ENCODE assay signal across 8 mouse cellular contexts in the genomic region with DNA sequence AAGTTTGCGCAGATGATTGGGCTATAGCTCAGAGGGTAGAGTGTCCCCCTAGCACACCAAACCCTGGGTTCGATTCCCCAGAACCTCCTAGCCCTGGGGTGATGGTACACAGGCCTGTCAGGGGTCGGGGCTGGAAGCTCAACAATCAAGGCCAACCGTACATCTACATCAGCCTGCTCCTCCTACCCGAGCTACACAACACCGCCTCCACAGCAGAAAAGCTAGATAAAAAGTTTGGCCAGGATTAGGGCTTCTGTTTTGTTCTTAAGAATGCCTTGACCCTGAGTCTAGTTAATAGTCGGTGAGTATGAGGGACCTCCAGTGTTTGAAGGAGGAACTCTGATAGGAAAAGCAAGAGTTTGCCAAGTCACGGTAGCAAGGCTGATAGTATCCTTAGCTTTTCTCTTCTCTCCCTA. TPM values are rescaled to one million over a fixed set of nuclear protein-coding genes. Genes with fewer than 3 reads are reported as not detected.
DNase-seq lines count a peak whose midpoint lies in the region; ATAC-seq and TF ChIP-seq lines count a peak whose summit lies in the region.

No protein-coding gene starts in this region.

- peak overlapping the region; percentile 95 for H3K9ac ChIP-seq in liver, adult 2 months (ENCODE audit: low read depth, low read length)
- H3K9ac ChIP-seq in hindbrain, embryonic 14.5 days, result peak overlapping the region; percentile 80
- H3K9ac ChIP-seq in midbrain, postnatal 0 days (replicated peaks; ENCODE audit: low read length, poor library complexity, severe bottlenecking), result peak overlapping the region; percentile 92

- no peaks in the 10 kb centered on the region for H3K9me3 ChIP-seq in hindbrain, embryonic 14.5 days (ENCODE audit: control insufficient read depth, low read length)
- H3K9me3 ChIP-seq in midbrain, postnatal 0 days (ENCODE audit: low read length), result no peaks in the 10 kb centered on the region

- H3K4me2 ChIP-seq in hindbrain, embryonic 14.5 days (replicated peaks), result peak overlapping the region; percentile 80
- peak overlapping the region; percentile 85 for H3K4me2 ChIP-seq in midbrain, postnatal 0 days (ENCODE audit: low read depth, low read length, poor library complexity, severe bottlenecking)

- H3K27ac ChIP-seq in liver, adult 2 months (replicated peaks; ENCODE audit: insufficient read depth, low read depth, low read length), result no peak overlapping the region
- peak overlapping the region; percentile 96 for H3K27ac ChIP-seq in hindbrain, embryonic 14.5 days
- peak overlapping the region; percentile 99 for H3K27ac ChIP-seq in midbrain, postnatal 0 days (ENCODE audit: low read depth, low read length)

- WGBS in liver, adult 2 months, result 12% methylated on average over 8 of the region's 8 CpGs
- 32% methylated on average over 8 of the region's 8 CpGs for WGBS in hindbrain, embryonic 14.5 days
- 28% methylated on average over 8 of the region's 8 CpGs for WGBS in midbrain, postnatal 0 days

- no peak for TF ChIP-seq POLR2A in liver, adult 2 months (IDR thresholded peaks at IDR 0.05; ENCODE audit: extremely low read depth, insufficient read depth, low read length)

- no peak for DNase-seq in liver, adult 2 months (ENCODE audit: extremely low read depth, low read depth, low spot score)
- no peak for DNase-seq in liver
- DNase-seq in c-Kit-negative CD71-positive TER-119-positive erythroid progenitor cells, embryonic 14.5 days (ENCODE audit: low read depth, low spot score), result peak; percentile 16
- DNase-seq in hindbrain, embryonic 14.5 days (ENCODE audit: low spot score), result no peak
- no peak for DNase-seq in midbrain, postnatal 0 days (ENCODE audit: low spot score)
- DNase-seq in spleen, postnatal 10 days (ENCODE audit: low spot score in 2 of 2), result no peak
- DNase-seq in gastrocnemius, postnatal 25 days, result no peak
- DNase-seq in left cerebral cortex, adult 8-10 months (ENCODE audit: low spot score in 2 of 2), result no peak

- no peak for TF ChIP-seq CTCF in liver, adult 2 months (IDR thresholded peaks at IDR 0.05; ENCODE audit: low read depth, low read length)
- TF ChIP-seq CTCF in midbrain, postnatal 0 days (IDR thresholded peaks at IDR 0.05), result no peak

- peaks cover 7% of the 10 kb centered on the region for H3K36me3 ChIP-seq in liver, adult 2 months (ENCODE audit: control insufficient read depth, insufficient read depth, low read length)
- peaks cover 34% of the 10 kb centered on the region for H3K36me3 ChIP-seq in hindbrain, embryonic 14.5 days (replicated peaks; ENCODE audit: control insufficient read depth, insufficient read depth)
- H3K36me3 ChIP-seq in midbrain, postnatal 0 days (ENCODE audit: insufficient read depth, low read length), result peaks cover 19% of the 10 kb centered on the region

- no peaks in the 10 kb centered on the region for H3K27me3 ChIP-seq in liver, adult 2 months (ENCODE audit: control insufficient read depth, insufficient read depth, low read length)
- no peaks in the 10 kb centered on the region for H3K27me3 ChIP-seq in hindbrain, embryonic 14.5 days (ENCODE audit: control insufficient read depth, insufficient read depth, low read length)
- no peaks in the 10 kb centered on the region for H3K27me3 ChIP-seq in midbrain, postnatal 0 days (ENCODE audit: insufficient read depth, low read length)

- ATAC-seq in hindbrain, embryonic 14.5 days (ENCODE audit: low FRiP score), result 0 out of 2 replicates have a peak, but pooled peaks have one; percentile 6
- ATAC-seq in midbrain, postnatal 0 days (ENCODE audit: low FRiP score), result no peak

- peak overlapping the region; percentile 86 for H3K4me3 ChIP-seq in liver, adult 2 months (ENCODE audit: insufficient read depth, low read depth, low read length)
- peak overlapping the region; percentile 60 for H3K4me3 ChIP-seq in hindbrain, embryonic 14.5 days (replicated peaks; ENCODE audit: low read length)
- H3K4me3 ChIP-seq in midbrain, postnatal 0 days (ENCODE audit: low read depth, low read length), result peak overlapping the region; percentile 80

- H3K79me2 ChIP-seq in liver, adult 2 months (ENCODE audit: control insufficient read depth, insufficient read depth, low read length), result peaks cover 13% of the 10 kb centered on the region; the same call in 1 of the 2 replicates

- peaks cover 5% of the 10 kb centered on the region; the same call in 1 of the 2 replicates for H3K4me1 ChIP-seq in liver, adult 2 months (ENCODE audit: control insufficient read depth, insufficient read depth, low read length)
- H3K4me1 ChIP-seq in hindbrain, embryonic 14.5 days (replicated peaks; ENCODE audit: control insufficient read depth, insufficient read depth, low read length), result peaks cover 11% of the 10 kb centered on the region
- peaks cover 9% of the 10 kb centered on the region; the same call in 1 of the 2 replicates for H3K4me1 ChIP-seq in midbrain, postnatal 0 days (ENCODE audit: insufficient read depth, low read length)

RNA-seq across cellular contexts. Expression of gene Trrap, which starts 1.5 kb away (rescaled TPM):
- 19.8 and 28.7 TPM in 2 replicates for total RNA-seq in liver, adult 2 months (2014; rRNA removed)
- 24.2 and 33.9 TPM in 2 replicates for polyA plus RNA-seq in liver, adult 2 months (2012; rRNA removed)
- 75.9 and 86.6 TPM in 2 replicates for polyA plus RNA-seq in hindbrain, embryonic 14.5 days (2014; fragmentation: Nextera tagmentation; extraction: Ambion mirVana)
- 136 and 166 TPM in 2 replicates for total RNA-seq in midbrain, postnatal 0 days (2014; rRNA removed)
- polyA plus RNA-seq in midbrain, postnatal 0 days (2015; fragmentation: Nextera tagmentation; extraction: Ambion mirVana), result 53.2 and 66.8 TPM in 2 replicates
- total RNA-seq in gastrocnemius, postnatal 25 days (2021), result 10 to 100 TPM; 27.1 to 29.1 TPM
- 100 to 1,000 TPM; 136 to 161 (median 156) TPM for total RNA-seq in left cerebral cortex, adult 8-10 months (2022)

RNA-seq across cellular contexts. Expression of gene Tmem130, which starts 7.5 kb away (rescaled TPM):
- not detected in 2 replicates for total RNA-seq in liver, adult 2 months (2014; rRNA removed)
- 0.04 TPM in 1 of 2 replicates, not detected in the other for polyA plus RNA-seq in liver, adult 2 months (2012; rRNA removed)
- 338 and 386 TPM in 2 replicates for polyA plus RNA-seq in hindbrain, embryonic 14.5 days (2014; fragmentation: Nextera tagmentation; extraction: Ambion mirVana)
- 375 and 444 TPM in 2 replicates for total RNA-seq in midbrain, postnatal 0 days (2014; rRNA removed)
- 603 and 636 TPM in 2 replicates for polyA plus RNA-seq in midbrain, postnatal 0 days (2015; fragmentation: Nextera tagmentation; extraction: Ambion mirVana)
- not detected for total RNA-seq in gastrocnemius, postnatal 25 days (2021)
- total RNA-seq in left cerebral cortex, adult 8-10 months (2022), result 100 to 1,000 TPM; 187 to 205 (median 196) TPM

Comparison
In these comparisons a context has a peak if more than half of its experiments do, and no peak if none do; other contexts are left out.
1. RNA of gene Tmem130, which starts 7.5 kb away (total RNA-seq): 375 to 444 TPM in midbrain, postnatal 0 days and 187 to 205 TPM in left cerebral cortex, adult 8-10 months; not detected in liver, adult 2 months and not detected in gastrocnemius, postnatal 25 days; every median in the first group is over 100 times any median in the second.
2. Peak in every context shown above with its lines, with median percentiles within 50 percentile points of each other: H3K4me3 ChIP-seq and H3K9ac ChIP-seq.